Mouse (Mus musculus) kidney, adult 8-10 months (tissue): Measurements from ENCODE around the gene Scaf4.
"Not testable (repeated sequence)": the region's sequence is repeated elsewhere in the genome, so short reads cannot be mapped to it uniquely, and the experiment has no call there.

Source experiments
- DNase-seq, 2 experiments: peaks; one replicate each; pipeline ENCODE4 v3.0.0; 2022

The Scaf4 gene

DNA sequence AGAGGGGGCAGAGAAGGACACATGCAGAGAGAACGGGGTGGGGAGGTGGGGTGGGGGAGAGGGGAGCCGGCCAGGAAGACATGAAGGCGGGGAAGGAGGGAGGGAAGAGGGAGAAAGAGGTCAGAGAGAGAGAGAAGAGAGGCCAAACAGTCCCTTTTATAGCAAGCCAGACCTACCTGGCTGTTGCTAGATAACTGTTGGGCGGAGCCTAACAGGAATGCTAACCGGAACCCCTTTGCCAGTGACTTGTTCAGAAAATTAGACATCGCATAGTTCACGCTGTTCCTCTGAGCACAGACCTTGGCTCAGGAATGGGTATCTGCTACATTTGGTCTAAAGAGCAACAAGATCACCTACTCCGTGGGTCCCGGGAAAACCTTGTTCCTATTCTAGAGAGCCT lies 6.7 kb upstream of the Scaf4 start:
- no peak for DNase-seq

DNA sequence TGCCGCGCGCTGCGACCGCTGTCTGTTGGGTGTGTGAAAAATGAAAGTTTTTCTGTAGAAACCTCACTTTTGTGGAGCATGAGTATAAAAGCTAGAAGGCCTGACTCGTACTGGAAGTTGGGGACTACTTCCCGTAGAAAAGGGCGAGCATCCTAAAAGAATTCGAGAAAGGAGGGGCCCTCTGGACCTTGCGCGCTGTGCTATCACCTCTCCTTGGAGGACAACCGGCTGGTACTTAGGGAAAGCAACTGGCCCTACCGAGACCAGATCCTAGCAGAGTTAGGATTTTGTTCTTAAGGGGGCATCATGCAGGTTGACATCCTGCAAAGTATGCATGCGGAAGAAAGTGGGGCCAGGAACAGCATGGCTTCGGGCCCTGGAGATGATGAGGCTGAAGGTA lies 613 bp upstream of the Scaf4 start:
- DNase-seq, result peak in 1 of 2 experiments; percentile 16

DNA sequence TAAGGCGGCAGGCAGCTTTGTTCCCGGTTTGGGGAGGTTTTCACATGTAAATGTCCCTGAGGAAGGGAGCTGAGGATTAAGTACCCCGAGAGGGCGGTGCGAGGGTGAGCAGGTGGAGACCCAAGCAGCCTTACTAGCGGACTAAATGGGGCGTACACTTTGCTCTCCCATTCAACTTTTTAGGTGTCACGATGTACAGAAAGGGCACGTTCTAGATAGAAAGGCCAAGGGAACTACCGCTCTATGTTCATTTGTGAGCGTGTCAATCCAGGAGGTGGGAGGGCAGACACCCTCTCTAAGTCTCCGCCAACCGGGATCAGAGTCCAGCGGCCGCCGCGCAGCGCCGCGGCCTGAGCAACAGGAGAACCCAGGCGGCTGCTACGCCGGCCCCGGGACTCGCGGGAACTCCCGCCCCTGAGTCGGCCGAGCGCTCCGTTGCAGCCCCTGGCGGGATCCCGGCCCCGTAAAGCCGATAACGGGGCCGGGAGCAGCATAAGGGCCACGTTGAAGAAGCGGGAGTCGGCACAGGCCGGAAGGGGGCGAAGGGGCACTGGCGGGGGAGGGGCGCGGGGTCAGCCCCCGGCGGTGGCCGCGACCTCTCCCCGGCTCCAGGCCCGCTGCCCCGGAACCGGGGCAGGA lies 918 bp downstream of the Scaf4 start:
- DNase-seq, result peak; percentile 67 to 75

DNA sequence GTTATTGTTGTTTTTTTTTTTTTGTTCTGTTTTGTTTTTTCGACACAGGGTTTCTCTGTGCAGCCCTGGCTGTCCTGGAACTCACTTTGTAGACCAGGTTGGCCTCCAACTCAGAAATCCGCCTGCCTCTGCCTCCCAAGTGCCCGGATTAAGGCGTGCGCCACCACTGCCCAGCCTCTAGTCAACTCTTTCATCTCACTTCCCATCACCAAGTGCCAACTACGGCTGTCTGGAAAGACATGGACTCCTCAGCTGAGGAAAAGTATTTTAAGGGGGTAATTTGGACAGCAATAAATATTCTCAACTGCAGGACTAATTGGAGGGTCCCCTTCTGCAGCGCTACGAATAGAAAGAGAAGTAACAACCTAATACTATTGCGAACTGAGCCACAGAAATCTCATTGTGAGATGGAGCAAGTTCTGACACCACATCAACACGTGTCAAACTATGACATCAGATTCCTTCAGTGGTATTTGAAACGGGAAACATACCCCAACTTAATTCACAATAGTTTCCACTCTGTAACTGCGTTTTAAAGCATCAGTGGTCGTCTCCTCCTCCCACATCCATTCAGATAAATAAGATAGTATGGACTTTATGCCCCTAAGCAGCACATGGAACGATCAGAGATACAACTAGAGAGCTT lies 1.6 kb downstream of the Scaf4 start:
- DNase-seq, result peak in 1 of 2 experiments; percentile 11

DNA sequence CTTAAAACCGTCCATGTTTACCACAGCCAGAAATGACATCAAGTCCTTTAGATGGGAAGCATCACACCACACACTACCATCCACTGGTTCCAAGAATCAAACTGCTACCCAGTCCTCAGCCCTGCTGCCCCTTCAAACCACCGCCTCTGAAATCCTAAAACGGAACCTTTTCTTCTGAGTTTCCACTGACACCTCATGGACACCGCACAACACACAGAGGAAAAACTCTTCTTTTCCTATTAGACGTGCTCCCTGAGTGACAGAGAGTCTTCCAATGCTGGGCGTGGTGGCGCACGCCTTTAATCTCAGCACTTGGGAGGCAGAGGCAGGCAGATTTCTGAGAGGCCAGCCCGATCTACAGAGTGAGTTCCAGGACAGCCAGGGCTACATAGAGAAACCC lies 2.9 kb downstream of the Scaf4 start:
- no peak for DNase-seq

DNA sequence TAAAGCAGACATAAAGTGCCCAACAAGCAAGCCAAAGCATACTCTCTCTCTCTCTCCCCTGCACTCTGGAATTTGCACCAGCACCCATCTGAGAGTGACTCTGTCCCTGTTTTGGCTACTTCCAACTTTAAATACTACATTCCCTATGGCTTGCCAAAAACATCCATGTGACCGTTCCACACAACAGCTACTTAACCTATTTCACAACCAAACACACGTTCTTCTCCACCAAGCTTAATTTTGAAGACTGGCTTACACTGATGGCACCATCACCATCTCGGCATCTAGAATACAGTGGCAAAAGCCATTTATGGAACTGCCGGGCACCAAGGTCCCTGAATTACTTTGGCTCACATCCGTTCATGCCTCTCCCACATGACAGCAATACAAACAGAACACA lies 3.3 kb downstream of the Scaf4 start:
- peak in 1 of 2 experiments; percentile 37 for DNase-seq

DNA sequence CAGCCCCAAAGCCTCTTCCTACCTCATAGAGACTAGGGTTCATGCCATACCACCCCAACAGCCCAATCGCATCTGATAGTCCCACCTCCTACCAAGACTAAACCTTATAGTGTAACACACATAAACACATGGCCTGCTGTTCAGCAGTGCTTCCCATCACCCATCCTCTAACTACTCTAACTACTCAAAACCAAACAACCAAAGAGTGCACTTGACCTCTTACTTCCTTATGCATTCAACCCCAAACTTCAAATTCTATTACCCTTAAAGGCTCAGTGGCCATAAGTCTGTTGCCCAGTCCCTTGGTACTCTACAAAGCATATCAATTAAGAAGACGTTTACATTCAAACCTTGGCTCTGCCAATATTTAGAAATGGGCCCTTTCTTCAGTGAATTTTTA lies 3.8 kb downstream of the Scaf4 start:
- DNase-seq, result no peak

DNA sequence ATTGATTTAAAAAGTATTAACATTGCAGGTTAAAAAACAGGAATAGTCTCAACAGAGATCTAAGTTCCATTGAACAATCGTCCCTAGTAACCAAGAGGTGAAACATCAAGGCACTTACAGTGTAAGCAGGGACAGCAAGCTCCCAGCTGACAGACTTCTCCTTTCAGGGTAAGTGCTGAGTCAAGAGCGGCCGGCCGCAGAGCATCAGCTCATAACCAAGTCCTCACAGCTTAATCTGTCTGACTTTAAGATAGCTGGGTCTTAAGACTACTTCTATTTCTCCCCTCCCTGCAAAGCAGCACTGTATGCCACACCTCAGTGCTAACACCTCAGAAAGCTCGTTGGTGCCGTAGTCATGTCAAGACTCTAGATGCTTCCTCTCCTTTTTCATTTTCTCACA lies 5.2 kb downstream of the Scaf4 start:
- DNase-seq, result peak in 1 of 2 experiments; percentile 13

DNA sequence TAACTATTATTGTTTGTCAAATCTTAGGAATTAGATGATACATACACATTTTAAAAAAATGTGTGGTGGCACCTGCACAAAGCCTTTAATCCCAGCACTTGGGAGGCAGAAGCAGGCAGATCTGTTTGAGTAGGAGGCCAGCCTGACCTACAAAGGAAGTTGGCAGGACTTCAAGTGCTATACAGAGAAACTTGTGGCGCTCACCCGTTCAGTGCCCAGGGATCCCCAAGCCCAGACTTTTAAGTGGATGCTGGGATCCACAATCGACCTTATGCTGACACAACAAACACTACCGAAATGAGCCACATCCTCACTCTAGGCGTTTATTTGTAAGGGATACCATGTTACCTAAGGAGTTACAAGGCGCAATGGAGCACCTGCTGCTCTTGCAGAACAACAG lies 8.8 kb downstream of the Scaf4 start:
- peak in 1 of 2 experiments; percentile 8 for DNase-seq

DNA sequence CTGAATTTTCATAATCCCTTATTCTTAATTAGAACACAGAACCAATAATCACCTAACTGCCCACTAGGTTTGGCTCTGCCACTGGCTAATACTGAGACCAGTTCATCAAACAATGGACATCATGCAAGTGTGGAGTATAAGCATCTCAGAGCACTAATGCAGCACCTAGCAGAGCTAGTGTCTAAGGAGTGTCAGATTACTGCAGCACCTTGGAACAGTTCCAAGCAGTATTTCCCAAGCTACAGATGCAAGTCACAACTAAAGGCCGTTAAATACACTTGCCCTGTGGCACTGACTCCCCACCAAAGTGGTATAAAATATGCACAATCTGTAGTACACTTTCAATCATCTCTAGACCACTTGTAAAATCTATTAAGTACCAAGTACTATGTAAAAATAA lies 17.7 kb downstream of the Scaf4 start:
- DNase-seq, result no peak

DNA sequence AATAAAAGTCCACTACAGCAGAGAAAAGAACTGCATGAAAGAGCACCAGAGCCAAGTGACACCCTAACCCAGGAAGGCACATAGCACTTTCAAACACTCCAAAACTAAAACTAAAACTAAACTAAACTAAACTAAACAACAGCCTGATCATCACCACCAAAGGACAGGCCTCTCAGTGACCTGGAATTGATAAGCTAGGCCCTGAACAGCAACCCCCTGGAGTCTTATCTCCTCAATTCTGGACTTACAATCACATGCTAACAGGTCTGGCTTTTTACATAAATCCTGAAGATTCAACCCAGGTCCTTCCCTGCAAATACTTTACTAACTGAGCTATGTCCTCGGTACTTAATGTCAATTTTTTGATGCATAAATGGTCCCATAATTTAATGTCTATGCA lies 19.2 kb downstream of the Scaf4 start:
- DNase-seq, result no peak

DNA sequence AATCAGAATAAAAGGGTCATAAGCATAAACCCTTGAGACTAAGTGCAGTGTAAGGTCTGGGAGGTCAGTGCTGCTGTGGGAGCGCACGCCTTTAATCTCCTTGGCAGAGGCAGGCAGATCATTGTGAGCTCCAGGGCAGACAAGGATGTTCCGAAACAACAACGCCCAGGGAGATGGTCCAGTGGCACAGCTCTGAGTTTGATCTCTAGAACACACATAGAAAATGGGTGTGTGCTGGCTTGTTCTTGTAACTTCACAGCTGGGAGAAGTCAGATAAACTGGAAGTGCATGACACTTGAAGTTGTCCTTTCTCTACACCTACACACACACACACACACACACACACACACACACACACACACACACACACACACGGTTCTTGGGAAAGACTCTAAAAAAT lies 20.3 kb downstream of the Scaf4 start:
- DNase-seq, result no peak

DNA sequence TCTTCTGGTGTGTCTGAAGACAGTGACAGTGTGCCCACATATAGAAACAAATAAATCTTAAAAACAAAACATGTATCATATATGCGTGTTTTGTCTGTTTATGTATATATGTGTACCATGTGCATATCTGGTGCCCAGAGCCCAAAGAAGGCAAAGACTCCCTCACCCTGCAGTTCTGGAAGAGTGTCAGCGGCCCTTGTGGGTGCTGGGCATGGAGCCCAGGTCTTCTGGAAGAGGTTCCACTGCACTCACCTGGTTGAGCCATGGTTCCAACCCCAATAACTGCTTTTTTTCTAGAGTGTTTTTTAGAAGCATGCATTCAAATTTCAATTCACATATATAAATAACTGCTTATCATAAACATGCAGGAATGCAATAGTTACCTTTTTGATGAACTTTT lies 22.5 kb downstream of the Scaf4 start:
- no peak for DNase-seq

DNA sequence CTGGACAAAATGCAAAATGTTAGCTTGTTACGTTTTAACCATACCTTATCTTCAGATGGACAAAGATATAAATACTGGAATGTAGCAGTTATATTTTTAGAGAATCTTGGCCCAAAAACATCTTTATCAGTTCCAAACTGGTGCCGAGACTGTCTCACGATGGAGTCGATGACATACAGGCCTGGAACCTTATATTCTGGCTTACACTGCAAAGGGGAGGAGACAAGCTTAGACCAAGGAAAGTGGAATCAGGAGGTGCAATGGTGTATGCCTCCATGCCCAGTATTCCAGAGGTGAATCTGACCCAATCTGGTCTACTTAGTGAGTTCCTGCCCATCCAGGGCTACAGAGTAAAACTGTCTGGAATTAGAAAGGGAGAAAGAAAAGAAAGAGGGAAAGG lies 24.2 kb downstream of the Scaf4 start:
- DNase-seq, result no peak

DNA sequence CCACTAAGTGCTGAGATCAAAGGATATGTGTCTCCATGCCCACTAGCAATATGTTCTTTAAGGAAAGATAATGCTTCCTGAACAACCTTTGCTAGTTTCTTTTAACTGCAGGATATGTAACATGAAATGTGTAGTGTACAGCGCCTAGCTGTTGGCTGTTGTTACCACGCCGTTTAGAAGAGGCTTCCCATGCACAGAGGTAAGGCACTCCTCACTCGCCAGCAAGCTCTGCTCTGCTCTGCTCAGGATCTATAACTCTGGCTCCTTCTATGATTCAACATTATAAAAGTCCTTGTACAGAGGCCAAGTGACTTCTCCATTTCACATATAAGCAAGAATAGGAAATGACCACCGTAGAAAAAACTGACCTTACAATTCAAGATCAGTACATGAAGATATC lies 24.7 kb downstream of the Scaf4 start:
- no peak for DNase-seq

DNA sequence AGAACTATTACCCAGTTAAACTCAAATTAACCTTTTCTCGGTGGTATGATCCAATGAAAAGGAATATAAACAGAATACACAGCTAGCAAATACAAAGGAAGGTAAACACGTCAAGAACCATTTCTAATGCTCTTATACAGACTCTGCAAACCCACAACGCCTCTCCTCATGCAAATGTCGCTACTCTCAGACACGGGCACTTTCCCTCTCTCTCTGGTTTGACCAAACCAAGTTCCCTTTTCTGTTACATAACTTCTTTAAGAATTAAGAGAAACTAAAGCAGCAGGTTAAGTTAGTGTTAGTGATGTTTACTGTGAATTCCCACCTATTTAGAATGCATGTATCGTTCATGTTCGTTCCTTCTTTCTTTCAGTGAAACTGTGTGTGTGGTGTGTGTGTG lies 25.4 kb downstream of the Scaf4 start:
- DNase-seq, result no peak

DNA sequence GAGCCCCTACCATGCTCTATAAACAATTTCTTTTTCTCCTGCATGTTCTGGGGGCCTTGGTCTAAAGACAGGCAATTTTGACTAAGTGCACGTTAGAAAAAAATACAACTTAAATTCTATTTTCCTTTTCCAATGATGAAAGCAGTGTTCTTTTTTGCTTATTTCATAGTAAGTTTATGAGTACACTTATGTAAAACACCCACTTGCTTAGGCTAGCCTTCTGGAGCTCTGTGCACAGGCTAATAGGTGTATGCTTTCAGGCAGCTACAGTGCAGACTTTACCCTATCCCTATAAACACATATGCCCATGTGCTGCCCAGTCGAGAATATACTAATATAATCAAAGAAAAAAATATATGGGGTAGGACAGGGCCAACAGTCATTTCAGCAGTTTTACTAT lies 31.8 kb downstream of the Scaf4 start:
- DNase-seq, result no peak

DNA sequence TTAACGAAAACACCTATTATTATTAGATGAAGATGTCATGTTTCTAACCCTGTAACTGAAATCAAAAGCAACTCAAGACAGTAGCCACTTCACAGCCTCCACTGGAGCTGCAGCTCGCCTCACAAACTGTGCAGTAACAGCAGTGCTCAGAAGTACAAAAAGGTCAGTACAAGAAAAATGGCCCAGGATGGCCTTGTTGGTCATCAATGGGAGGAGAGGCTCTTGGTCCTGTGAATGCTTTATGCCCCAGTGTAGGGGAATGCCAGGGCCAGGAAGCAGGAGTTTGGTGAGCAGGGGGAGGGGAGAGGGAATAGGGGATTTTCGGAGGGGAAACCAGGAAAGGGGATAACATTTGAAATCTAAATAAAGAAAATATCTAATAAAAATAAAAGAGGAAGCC lies 33.0 kb downstream of the Scaf4 start:
- DNase-seq, result not testable (repeated sequence)

DNA sequence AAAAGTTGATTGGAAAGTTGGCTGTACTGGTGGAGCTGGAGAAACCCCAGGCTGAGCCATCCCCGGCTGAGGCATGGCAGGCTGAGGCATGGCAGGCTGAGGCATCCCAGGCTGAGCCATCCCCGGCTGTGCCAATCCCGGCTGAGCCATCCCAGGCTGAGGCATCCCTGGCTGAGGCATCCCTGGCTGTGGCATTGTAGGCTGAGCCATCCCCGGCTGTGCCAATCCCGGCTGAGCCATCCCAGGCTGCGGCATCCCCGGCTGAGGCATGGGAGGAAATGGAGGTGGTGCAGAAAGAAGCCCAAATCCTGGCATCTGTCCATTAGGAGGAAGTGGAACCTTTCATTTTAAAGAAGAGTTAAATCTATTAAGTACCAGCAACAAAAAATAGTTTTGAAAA lies 34.2 kb downstream of the Scaf4 start:
- no peak for DNase-seq

DNA sequence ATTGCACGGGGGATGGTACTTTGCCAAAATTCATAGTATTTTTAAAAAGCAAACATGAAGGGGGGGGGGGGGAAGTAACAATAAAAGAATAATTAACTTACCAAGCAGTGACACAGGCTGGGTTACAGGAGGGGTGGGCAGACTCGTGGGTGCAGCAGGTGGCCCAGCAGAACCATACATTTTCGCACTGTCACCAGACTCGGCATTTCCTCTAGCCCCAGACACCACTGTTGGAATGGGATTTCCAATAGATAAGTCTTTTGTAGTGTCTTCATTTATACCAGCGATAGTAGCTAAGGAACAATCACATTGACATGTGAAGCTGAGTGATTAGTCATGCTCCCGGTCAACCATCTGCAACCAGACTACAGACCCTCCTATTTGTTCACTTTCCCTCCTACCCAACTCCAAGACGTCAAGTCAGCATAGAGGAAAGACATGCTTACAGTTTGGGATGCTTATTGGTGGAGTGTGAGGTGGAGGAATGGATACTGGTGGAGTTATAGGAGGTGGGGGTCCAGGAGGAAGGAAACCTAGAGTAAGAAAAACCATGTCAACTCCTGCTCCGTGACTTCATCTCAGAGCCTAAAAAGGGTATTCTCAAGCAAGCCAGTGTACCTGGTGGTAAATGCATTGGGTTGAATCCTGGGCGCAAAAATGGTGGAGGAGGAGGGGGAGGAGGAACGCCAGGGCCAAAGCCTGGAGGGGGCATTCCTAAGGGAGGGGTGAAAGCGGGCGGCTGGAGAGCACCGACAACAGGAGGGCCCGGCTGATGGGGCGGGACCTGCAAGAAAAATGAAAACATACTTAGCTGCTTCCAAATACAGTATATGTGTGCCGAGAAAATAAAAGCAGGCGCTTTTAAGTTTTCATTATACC lies 41.6 kb downstream of the Scaf4 start:
- no peak for DNase-seq

DNA sequence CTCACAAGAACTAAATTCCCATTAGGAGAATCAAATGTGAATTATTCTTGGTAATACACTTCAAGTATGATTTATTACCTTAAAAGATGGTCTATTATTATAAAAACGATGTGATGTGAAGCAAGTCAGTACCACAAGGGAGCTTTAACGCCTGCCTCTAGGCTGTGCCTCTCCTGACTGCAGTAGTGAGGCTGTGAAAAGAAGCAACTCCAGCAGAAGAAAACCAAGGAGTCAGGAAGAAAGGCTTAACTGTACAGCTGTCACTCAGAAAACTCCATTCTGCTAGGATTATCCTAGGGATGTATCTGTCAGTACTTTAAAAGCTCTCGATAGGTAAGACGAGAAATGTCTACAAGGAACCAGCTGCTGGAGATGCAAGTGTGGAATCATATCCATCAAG lies 42.4 kb downstream of the Scaf4 start:
- DNase-seq, result no peak

DNA sequence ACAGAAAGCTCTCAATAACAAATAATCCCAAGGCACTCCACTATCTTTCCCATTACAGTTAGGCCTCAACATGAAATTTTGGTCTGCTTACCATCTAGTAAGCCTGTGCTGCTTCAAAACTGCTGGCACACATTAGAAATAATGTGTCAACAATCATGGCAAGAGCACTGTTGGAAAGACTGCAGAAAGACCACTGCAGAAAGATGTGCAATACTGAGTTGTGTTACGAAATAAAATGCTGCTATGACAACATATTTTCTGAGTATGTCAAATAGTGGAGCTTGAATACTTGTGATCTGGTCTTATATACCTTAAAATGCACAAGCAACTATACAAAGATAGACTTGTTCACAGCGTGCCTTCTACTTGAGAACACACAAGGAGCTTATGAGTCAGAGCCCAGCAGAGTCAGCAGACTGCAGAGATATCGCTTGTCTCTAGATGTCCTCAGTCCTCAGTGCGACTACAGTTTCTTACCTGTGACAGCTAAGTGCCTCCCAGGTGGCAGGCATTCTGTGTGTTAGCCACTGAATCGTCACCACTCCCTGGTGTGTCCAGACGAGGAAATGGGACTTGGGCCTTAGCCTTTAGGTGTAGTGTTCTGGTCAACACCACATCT lies 45.1 kb downstream of the Scaf4 start:
- no peak for DNase-seq

DNA sequence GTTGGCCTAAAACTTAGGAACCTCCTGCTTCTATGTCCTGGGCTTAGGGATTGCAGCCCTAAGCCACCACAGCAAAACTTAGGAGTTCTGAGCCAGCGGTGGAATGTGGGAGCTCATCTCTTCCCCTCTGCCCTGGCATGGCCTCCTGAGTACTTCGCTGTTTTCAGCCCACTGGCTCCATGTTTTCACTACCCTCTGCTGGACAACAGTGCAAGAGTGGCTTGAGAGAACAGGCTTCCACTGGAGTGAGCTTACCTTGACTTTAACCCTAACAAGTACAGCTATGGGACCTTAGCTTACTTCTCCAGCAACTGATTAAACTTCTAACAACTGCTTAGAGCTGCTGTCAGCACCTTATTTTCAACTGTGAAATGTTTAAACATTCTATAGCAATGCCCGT lies 49.1 kb downstream of the Scaf4 start:
- DNase-seq, result no peak

DNA sequence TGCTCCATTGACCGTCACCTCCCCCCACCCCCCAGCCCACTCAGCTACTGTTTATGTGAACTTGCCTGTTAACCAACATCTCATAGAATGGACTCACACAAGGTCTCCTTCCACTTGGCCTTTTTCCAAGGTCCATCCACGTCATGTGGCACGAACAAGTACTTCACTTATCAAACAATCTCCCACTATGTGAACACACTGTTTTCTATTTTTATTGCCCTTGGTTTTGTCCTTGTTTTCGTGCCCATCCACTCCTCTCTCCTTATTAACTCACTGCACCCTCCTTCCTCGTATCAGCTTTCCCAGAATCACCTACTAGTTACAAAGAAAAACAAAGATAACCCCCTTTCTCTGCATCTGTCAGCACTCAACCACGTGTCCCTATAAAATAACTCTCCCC lies 49.7 kb downstream of the Scaf4 start:
- DNase-seq, result no peak
